Mouse (Mus musculus) lung, postnatal 10 days (tissue): Measurements from ENCODE around the gene BC030870.
"Not testable (repeated sequence)": the region's sequence is repeated elsewhere in the genome, so short reads cannot be mapped to it uniquely, and the experiment has no call there.

Experiments used
- DNase-seq: peaks from one replicate; pipeline ENCODE4 v3.0.0; 2021

The BC030870 gene

DNA sequence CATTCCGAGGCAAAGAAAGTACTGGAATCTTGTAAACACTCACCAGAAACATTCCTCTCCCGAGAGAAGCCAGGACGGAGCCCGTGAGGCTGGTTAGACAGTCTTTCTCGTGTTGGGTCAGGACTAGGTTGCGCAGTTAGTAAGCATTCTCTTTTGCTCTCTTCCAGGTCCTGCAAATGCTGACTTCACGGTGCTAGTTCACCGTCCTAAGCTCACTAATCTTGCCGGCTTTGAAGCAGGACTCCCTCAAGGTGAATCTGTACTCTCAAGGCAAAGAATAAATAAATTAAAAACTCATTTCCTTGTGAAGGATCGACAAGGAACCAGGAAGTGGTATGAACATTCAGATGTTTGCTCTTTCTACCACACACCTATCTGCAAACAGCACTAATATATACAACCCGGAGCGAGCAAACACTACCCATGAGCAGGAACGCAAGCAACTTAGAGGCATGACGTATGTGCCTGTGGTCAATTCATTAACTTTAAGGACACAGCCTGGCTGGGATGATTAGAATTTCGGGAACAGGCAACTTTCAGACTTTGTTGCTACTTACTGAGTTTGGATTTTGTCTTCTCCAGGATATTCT lies at the start of gene BC030870:
BC030870 (minus strand) TSS at position 365 of the 590 bp plus-strand sequence.
- DNase-seq: no peak

DNA sequence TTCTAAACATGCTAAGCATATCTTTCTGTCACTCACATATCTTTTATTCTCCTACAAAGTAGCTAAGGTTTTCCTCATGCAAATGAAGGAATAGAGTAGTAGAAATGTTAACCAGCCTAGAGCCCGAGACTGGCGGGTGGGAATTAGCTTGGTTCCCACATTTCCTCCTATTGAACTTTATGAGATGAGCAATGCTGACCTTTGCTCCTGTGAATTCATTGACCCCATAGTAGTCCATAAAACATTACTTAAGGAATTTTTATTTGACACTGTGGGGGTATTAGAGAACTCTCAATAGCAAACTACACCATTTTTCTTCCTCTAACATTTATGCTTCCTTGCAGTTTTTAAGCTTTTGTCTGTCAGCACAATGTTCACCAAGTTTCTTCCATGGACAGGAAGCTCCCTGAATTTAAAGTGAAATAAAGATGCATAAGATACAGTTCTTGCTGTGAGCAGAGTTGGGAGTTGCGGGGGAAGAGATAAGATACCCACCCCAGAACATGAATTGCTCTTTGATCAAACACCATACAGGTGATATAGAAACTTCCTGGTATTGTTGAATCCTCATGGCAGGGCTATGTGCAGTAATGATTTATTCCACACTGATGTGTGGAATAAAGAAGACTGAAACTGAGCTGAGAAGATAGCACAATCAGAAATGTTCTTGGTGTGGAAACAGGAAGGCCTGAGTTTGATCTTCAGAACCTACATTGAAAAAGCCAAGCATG lies 45.5 kb upstream of the BC030870 start:
- no peak for DNase-seq

DNA sequence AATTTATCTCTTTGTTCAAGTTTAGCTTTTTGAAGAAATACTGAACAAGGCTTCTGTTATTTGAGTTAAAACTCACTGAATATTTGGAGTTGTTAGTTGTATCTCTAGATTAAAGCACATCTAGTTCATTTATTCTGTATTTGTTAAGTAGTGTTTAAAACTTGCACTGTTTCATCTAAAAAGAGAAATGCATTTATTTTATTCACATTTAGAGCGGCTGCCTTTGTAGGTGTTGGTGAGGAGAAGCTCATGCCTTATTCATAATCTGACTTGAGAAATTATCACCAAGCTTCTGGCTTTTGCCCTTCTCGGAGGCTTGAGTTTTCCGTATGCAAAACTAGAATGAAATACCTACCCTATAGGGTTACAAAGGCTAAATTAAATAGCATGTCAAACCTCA lies 39.8 kb upstream of the BC030870 start:
- DNase-seq: no peak

DNA sequence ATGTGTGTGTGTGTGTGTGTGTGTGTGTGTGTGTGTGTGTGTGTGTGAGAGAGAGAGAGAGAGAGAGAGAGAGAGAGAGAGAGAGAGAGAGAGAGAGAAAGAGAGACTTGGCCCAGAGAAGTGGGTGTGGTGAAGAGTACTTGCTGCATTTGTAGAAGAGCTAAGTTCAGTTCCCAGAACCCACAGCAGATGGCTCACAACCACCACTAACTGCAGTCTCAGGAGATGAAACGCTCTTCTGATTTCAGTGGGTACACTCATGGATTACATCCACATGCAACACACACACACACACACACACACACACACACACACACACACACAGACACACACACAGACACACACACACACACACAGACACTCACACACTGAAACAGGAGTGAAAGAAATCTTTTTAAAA lies 31.3 kb upstream of the BC030870 start:
- DNase-seq: not testable (repeated sequence)

GRCm38 (mm10) chr8:65159096-65159748 lies 29.9 kb upstream of the BC030870 start:
- no peak for DNase-seq

DNA sequence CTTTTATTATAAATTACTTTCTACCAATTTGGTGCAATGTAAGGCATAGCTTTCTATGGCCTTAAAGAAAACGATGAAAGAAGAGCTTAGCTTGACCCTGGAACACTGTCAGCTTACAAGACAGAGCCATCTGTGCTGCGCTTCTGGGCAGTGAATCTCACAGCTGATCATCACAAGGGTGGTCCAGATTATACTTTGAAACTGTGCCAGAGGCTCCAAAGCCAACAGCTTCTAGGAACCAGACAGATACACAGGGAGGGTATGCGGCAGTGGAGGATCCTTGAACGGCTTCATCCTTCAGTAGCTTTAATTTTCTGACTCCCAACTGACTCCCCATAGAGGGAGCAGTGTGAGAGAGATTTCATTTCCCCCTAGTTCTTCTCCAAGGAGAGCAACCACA lies 28.5 kb upstream of the BC030870 start:
- DNase-seq: peak; percentile 9

- no peak for DNase-seq
Observed at GRCm38 (mm10) chr8:65138830-65139466, 9.6 kb upstream of the BC030870 start.

DNA sequence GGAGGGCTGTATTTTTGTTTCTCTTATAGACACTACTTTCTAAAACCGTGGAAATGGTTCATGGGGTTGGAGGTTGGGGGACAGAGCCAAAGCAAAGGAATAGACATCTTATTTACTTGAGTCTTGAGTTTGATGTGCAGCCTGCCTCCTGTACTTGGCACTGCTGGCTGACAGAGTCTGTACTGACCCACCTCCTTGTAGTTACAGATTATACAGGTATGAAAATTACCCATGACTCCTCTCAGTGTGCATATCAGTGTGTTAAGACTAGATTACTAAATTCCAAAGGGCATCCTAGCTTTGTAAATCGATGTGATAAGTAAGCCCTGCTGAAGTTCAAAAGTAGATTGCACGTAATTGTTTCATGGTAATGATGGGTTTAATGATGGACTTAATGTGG lies 2.9 kb downstream of the BC030870 start:
- DNase-seq: no peak

DNA sequence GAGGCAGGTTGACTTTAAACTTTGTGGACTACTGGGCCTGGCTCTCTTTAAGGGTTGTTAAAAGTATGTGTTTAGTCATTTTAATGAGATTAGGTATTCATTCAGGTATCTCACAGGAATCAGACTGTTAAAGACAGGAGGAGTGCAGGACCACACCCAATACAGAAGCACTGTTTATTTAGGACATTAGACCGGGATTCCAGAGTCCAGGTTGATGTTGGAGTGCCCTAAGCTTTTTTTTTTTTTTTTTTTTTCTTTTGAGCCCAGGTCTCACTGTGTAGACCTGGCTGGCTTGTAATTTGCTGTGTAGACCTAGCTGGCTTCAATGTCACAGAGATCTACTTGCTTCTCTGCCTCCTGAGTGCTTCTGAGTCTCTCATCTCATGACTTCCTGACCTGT lies 3.3 kb downstream of the BC030870 start:
- DNase-seq: no peak

DNA sequence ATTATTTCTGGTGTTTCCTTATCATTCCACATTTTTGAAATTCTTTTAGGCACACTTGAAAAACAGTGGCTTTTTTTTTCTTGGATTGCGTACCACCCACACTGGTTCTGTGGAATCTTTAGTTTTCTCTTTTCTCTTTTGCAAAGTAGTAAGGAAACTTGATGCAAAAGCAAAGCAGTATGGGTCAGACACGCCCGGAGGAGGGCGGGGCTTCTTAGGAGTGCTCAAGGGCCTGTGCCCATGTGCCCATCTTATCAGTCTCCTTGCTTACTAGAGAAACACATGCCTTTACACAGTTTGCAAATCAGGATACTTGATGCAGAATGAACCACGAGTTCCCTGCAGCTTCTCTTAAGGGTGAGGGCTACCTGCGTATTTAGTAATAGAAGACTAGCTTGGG lies 17.3 kb downstream of the BC030870 start:
- DNase-seq: peak; percentile 7

- DNase-seq: peak; percentile 73
Observed at GRCm38 (mm10) chr8:65110285-65110691, 19.1 kb downstream of the BC030870 start.

- no peak for DNase-seq
Observed at GRCm38 (mm10) chr8:65108936-65109335, 20.4 kb downstream of the BC030870 start.

- DNase-seq: no peak
Observed at GRCm38 (mm10) chr8:65107936-65108718, 21.2 kb downstream of the BC030870 start.

GRCm38 (mm10) chr8:65104041-65104440 lies 25.3 kb downstream of the BC030870 start:
- DNase-seq: no peak

DNA sequence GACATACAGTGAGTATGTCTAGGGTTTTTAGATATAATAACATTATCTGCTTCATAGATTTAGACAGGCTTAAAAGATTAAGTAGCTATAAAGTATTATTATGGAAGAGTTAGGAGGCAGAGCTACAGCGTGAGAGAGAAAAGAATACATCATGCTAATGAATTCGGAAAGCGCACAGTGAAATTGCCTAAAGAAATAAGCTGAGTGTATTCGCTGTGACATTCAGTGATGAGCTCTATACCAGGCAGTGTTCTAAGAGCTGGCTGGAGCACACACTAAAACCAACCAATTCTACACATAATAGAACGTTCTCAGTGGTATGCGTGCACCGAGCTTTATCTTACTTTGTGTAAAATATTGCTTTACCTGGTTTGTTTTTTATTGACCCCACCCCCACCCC lies 25.7 kb downstream of the BC030870 start:
- no peak for DNase-seq

DNA sequence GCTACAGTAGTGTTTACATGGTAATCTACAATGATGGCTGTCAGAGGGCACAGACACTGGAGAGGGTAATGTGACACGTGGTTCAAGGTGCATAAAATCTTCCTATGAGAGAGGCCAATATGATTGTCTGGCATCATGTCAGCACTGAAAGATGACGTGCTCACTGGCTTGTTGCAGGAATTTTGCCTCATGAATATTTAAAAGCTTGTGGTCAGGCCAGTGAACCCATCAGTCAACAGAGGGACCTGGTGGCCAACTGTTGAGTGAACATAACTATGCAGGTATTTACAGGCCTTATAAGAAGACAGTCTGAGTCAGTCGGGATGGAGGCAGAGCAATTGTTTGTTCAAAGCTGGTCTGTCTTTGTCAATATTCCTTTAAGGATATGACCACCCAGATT lies 29.6 kb downstream of the BC030870 start:
- DNase-seq: no peak

- DNase-seq: no peak
Observed at GRCm38 (mm10) chr8:65097760-65098415, 31.5 kb downstream of the BC030870 start.

GRCm38 (mm10) chr8:65089781-65090180 lies 39.6 kb downstream of the BC030870 start:
- no peak for DNase-seq

DNA sequence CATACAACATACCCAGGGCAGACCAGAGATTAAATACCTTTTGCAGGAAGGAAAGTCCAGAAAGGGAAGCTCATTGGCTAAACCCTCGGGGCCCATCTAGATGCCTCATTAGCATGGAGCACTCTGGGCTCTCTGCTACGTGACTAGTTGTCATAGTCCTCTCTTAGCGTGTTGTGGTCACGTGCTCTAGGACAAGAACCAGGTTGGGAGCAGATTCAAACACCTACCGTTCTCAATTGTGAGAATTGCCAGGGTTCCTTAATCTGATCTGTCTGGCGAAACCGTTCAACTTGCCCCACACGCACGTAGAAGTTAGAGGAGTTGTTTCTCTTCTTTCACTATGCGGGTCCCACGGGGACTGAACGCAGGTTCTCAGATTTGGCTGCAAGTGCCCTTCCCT lies 41.2 kb downstream of the BC030870 start:
- no peak for DNase-seq

GRCm38 (mm10) chr8:65087711-65088110 lies 41.7 kb downstream of the BC030870 start:
- no peak for DNase-seq

DNA sequence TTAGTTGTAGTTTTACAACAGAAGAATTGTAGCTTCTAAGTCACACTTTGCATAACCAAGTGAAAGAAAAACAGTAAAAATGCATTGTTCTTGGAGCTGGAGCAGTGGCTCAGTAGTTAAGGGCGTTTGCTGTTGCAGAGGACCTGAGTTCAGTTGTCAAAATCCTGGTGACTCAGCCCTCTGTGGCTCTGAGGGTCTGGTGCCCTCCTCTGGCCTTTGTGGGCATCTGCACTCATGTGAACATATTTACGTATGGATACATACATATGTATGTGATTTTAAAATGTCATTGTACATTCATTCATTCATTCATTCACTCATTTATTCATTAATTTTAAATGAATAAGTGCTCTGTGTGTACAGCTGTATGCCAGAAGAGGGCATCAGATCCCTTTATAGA lies 43.7 kb downstream of the BC030870 start:
- DNase-seq: no peak

DNA sequence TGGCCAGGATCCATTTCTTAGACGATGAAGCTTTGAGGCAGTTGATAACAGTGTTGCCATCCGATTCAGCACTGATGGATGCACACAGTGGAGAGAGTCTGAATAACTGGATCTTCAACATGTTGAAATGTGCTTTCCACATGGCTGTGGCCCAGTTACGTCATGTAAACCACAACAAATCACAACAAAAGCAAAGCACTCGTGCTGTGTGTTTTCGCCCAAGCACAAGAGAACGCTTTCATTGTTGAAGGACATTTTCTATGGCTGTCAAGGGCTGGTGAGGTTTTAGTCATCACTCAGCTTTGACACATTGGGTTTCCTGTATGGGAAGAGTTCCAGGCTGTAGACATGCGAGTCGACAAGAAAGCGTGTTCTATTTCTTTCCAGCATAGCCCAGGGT lies 48.6 kb downstream of the BC030870 start:
- DNase-seq: no peak
